Mouse (Mus musculus): Measurements from ENCODE around the gene Fkbp2.

- TF ChIP-seq CTCF (conservative IDR thresholded peaks at IDR 0.05; ENCODE audit: low read length) (no peak), POU5F1 (IDR thresholded peaks at IDR 0.05; ENCODE audit: borderline replicate concordance, low read length) (no peak)
These were observed 10.4 kb upstream of the Fkbp2 start for GRCm38 (mm10) chr19:6990712-6991111.
